Mouse (Mus musculus) thymus, adult 2 months (tissue): ENCODE measurements around the gene Gfral.

Experiments
- CTCF ChIP-seq: fragments of 200-500 bp; IDR thresholded peaks from 2 replicates; pipeline ENCODE4 v1.5.1; 2012; ENCODE audit warnings: mild to moderate bottlenecking, control low read depth, low read length, moderate library complexity, borderline replicate concordance; ENCODE audit not compliant: control insufficient read depth, poor library complexity, insufficient read depth; ENCODE audit errors: extremely low read depth
- POLR2A ChIP-seq: fragments of 200-500 bp; IDR thresholded peaks from 2 replicates; pipeline ENCODE4 v1.6.1; 2012; ENCODE audit warnings: mild to moderate bottlenecking, low read length, control low read depth, moderate library complexity; ENCODE audit not compliant: control insufficient read depth, poor library complexity, insufficient read depth; ENCODE audit errors: extremely low read depth

- TF ChIP-seq CTCF (no peak), POLR2A (no peak)
Observed at GRCm38 (mm10) chr9:76252109-76252508, 38.7 kb upstream of the Gfral start.
